Mouse (Mus musculus): ENCODE measurements at regions not wholly inside any gene's neighbourhood (a gene's known extent, or its start where the extent isn't known, plus 50 kb on each side); places are given as distances from the start of the nearest gene placed in this dataset.

- TF ChIP-seq POLR2A (IDR thresholded peaks at IDR 0.05; ENCODE audit: low read depth, low read length) (no peak), CTCF (IDR thresholded peaks at IDR 0.05; ENCODE audit: extremely low read depth, insufficient read depth, insufficient read length, insufficient replicate concordance) (no peak)
These were observed 192.6 kb upstream of the Ankrd55 start for GRCm38 (mm10) chr13:112095595-112096139.

Measured in spleen, adult 2 months (tissue).